ENCODE assay signal across 8 mouse cellular contexts in the genomic region with DNA sequence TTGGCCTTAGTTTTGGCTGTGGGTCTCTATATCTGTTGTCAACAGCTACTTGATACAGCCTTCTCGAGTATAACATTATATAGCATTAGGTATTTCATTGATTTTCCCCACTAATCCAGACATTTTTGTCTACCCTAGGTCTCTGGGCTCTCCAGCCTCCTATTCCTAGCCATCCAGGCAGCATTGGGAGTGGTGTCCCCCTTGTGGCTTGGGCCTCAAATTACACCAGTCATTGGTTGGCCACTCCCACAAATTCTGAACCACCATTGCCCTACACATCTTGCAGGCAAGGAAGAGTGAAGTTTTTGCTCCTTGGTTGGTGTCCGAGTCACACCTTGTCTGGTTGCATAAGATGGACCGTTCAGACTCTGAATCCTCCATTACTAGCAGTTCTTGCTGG. TPM values are rescaled to one million over a fixed set of nuclear protein-coding genes. Genes with fewer than 3 reads are reported as not detected.
A peak's percentile ranks its signal among the peaks of the same experiment; 100 is the strongest.
DNase-seq lines count a peak whose midpoint lies in the region; ATAC-seq lines count a peak whose summit lies in the region.

No protein-coding gene starts in this region.

- no peaks in the 10 kb centered on the region for H3K9me3 ChIP-seq in forebrain, embryonic 14.5 days (replicated peaks; ENCODE audit: control insufficient read depth, low read length)
- H3K9me3 ChIP-seq in forebrain, embryonic 12.5 days, result no peaks in the 10 kb centered on the region
- H3K9me3 ChIP-seq in liver, embryonic 15.5 days (replicated peaks), result no peaks in the 10 kb centered on the region
- no peaks in the 10 kb centered on the region for H3K9me3 ChIP-seq in forebrain, embryonic 15.5 days

- no peak overlapping the region for H3K4me2 ChIP-seq in forebrain, embryonic 14.5 days (ENCODE audit: low read length)
- no peak overlapping the region for H3K4me2 ChIP-seq in forebrain, embryonic 12.5 days
- H3K4me2 ChIP-seq in liver, embryonic 15.5 days, result no peak overlapping the region
- no peak overlapping the region for H3K4me2 ChIP-seq in forebrain, embryonic 15.5 days (replicated peaks)

- H3K27me3 ChIP-seq in forebrain, embryonic 14.5 days (replicated peaks; ENCODE audit: control insufficient read depth, insufficient read depth, low read length), result no peaks in the 10 kb centered on the region
- H3K27me3 ChIP-seq in forebrain, embryonic 12.5 days, result no peaks in the 10 kb centered on the region
- no peaks in the 10 kb centered on the region for H3K27me3 ChIP-seq in liver, embryonic 15.5 days
- H3K27me3 ChIP-seq in forebrain, embryonic 15.5 days, result no peaks in the 10 kb centered on the region

- DNase-seq in forebrain, embryonic 14.5 days (ENCODE audit: low spot score), result peak; percentile 1
- peak; percentile 16 for DNase-seq in thymus, postnatal 4 days
- no peak for DNase-seq in thymus, adult 18-20 months
- peak; percentile 9 for DNase-seq in fibroblast of lung, adult 2 months (ENCODE audit: low read depth)
- no peak for DNase-seq in yolk sac, embryonic 10.5 days (ENCODE audit: low spot score)

- no peaks in the 10 kb centered on the region for H3K4me1 ChIP-seq in forebrain, embryonic 14.5 days (ENCODE audit: control insufficient read depth, insufficient read depth, low read length)
- no peaks in the 10 kb centered on the region for H3K4me1 ChIP-seq in forebrain, embryonic 12.5 days
- no peaks in the 10 kb centered on the region for H3K4me1 ChIP-seq in liver, embryonic 15.5 days (replicated peaks)
- H3K4me1 ChIP-seq in forebrain, embryonic 15.5 days, result no peaks in the 10 kb centered on the region

- no peaks in the 10 kb centered on the region for H3K36me3 ChIP-seq in forebrain, embryonic 14.5 days (ENCODE audit: control insufficient read depth, insufficient read depth, low read length)
- H3K36me3 ChIP-seq in forebrain, embryonic 12.5 days (replicated peaks), result no peaks in the 10 kb centered on the region
- H3K36me3 ChIP-seq in liver, embryonic 15.5 days (replicated peaks), result no peaks in the 10 kb centered on the region
- no peaks in the 10 kb centered on the region for H3K36me3 ChIP-seq in forebrain, embryonic 15.5 days

- WGBS in forebrain, embryonic 14.5 days, result 69% methylated on average over 3 of the region's 3 CpGs
- 70% methylated on average over 3 of the region's 3 CpGs for WGBS in forebrain, embryonic 12.5 days
- WGBS in liver, embryonic 15.5 days (ENCODE audit: insufficient replicate concordance), result 31% methylated on average over 3 of the region's 3 CpGs
- 71% methylated on average over 3 of the region's 3 CpGs for WGBS in forebrain, embryonic 15.5 days

- H3K9ac ChIP-seq in forebrain, embryonic 14.5 days (ENCODE audit: low read length), result no peak overlapping the region
- no peak overlapping the region for H3K9ac ChIP-seq in forebrain, embryonic 12.5 days
- no peak overlapping the region for H3K9ac ChIP-seq in liver, embryonic 15.5 days
- no peak overlapping the region for H3K9ac ChIP-seq in forebrain, embryonic 15.5 days (replicated peaks)

- no peak overlapping the region for H3K27ac ChIP-seq in forebrain, embryonic 14.5 days (ENCODE audit: low read depth, low read length)
- no peak overlapping the region for H3K27ac ChIP-seq in forebrain, embryonic 12.5 days
- no peak overlapping the region for H3K27ac ChIP-seq in liver, embryonic 15.5 days (replicated peaks)
- no peak overlapping the region for H3K27ac ChIP-seq in forebrain, embryonic 15.5 days (replicated peaks)

- H3K4me3 ChIP-seq in forebrain, embryonic 14.5 days (ENCODE audit: low read depth, low read length), result no peak overlapping the region
- no peak overlapping the region for H3K4me3 ChIP-seq in forebrain, embryonic 12.5 days (replicated peaks)
- no peak overlapping the region for H3K4me3 ChIP-seq in liver, embryonic 15.5 days (replicated peaks)
- no peak overlapping the region for H3K4me3 ChIP-seq in forebrain, embryonic 15.5 days

- no peak for ATAC-seq in forebrain, embryonic 14.5 days
- ATAC-seq in forebrain, embryonic 12.5 days (ENCODE audit: low FRiP score), result no peak
- ATAC-seq in liver, embryonic 15.5 days (ENCODE audit: insufficient read depth), result peak; percentile 49; the same call in 1 of the 2 replicates
- no peak for ATAC-seq in forebrain, embryonic 15.5 days (replicated peaks)

RNA-seq across cellular contexts. Expression of a gene that starts 33.3 kb away (rescaled TPM):
- polyA plus RNA-seq in forebrain, embryonic 14.5 days (2014; fragmentation: Nextera tagmentation; extraction: Ambion mirVana), result 26.7 and 26.8 TPM in 2 replicates
- polyA plus RNA-seq in forebrain, embryonic 12.5 days (2016; fragmentation: Nextera tagmentation; extraction: Ambion mirVana), result 29.9 and 33.8 TPM in 2 replicates
- 55.6 and 57.5 TPM in 2 replicates for polyA plus RNA-seq in liver, embryonic 15.5 days (2015; fragmentation: Nextera tagmentation; extraction: Ambion mirVana)
- 19.5 and 20.8 TPM in 2 replicates for polyA plus RNA-seq in forebrain, embryonic 15.5 days (2015; fragmentation: Nextera tagmentation; extraction: Ambion mirVana)

Comparison
In these comparisons a context has a peak if more than half of its experiments do, and no peak if none do; other contexts are left out.
1. DNase-seq: peak in forebrain, embryonic 14.5 days (single experiment), thymus, postnatal 4 days (single experiment) and fibroblast of lung, adult 2 months (single experiment); none in thymus, adult 18-20 months (0 of 2) and yolk sac, embryonic 10.5 days (single experiment).